Mouse (Mus musculus): Measurements from ENCODE around the gene Gabra1.

The Gabra1 gene

DNA sequence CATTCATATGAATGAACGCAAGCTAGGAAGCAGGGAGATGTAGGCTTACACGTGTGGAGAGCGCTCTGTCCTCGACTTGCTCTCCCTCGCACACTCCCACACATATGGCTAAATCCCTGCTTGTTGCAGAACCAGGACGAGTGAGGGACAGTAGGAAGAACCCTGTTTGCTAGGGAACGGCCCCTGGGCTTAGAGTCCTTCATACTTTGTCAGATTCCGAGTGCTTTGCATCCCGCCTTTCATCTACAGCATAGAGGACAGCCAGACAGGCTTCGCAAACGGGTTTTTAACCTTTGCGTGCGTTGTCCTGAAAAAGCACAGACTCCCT is at the start of gene Gabra1:
Gene Gabra1 (minus strand): TSS at position 106 of the 328 bp plus-strand sequence.
- no peak for DNase-seq

DNA sequence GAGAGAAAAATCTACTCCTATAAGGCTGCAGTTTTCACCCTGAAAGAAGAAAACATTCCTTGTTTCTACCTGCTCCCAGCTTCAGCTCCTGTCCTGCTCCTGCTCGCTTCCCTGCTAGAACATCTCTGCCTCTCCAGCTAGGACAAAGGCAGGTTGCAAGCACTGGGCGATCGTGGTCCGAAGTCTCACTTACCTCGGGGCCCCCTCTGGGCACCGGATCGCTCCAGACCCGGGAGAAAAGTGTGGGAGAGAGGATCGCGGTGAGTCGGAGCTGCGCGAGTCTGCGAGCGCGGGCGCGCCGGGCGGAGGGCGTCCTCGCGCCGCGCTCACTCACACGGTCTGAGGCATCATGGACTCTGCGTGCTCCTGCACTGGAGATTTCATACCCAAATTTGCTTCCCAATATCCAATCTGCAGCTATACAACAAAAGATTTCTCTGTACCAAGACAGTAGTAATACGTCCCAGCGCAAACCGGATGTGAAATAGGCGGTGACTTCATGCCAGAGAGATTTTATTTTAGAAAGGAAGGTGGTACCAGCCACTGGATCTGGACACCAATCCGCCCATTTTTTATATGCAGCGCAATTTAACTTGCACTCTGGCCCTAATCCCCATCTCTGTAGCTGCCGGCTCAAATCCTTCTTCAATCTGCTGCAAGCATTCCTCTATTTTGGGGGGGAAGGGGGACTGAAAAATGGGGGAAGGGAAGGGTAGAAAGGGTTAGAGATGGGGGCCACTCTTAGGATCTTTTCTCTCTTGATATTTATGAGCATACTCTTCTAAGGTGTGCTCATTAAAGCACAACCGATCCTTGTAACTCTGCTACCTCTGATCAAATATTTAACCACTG is 531 bp downstream of the Gabra1 start:
- DNase-seq: no peak

DNA sequence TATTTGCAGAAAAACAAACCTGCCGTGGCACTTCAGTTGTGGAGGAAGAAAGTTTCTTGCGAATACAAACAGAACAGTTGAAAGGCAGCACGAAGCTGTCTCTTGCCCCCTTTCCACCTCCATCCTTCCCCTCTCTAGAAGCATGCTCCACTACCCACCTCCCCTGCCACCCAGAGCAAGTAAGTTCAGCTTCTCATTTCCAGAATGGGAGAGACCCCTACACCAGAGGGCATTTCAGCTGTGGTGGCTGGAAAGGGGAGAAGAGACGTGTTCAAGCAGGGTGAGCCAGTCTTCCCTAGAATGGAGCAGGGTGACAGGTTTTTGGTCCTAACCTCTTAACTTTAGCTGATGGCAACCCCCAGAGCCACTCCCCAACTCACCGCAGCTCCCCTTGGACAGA is 1.3 kb downstream of the Gabra1 start:
- DNase-seq: no peak

DNA sequence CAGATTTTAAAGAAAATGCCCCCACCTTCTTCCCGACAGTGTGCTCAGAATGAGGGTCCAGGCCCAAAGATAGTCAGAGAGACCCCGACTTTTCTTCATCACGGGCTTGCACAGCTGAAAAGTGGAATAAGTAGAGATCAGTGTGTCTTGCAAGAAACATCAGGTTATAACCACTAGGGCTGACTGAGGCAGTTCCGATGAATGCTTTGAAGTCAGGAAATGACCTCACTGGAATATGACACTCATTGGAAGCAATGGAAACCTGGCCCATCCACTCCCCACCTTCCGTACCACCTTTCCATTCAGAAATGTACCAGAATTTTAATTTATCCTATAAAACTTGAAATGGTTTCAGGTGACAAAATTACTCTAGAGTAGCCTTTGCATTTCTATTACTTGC is 3.2 kb downstream of the Gabra1 start:
- no peak for DNase-seq

DNA sequence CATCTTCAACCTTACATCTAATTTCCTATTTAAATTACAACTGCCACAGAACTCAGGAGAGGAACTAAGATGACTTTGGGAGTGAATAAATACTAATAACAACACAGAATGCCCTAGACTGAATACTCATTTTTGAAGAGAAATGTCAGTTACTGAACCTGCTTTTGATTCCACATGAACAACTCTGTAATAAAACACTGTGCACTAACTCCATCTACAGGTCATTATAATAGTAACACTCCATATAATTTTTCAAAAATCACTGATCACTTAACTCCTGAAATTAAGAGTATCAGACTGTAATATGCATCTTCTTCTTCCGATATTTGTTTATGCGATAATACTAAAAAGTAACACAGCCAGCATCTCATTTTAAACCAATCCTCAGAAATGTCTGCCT is 4.4 kb downstream of the Gabra1 start:
- no peak for DNase-seq

DNA sequence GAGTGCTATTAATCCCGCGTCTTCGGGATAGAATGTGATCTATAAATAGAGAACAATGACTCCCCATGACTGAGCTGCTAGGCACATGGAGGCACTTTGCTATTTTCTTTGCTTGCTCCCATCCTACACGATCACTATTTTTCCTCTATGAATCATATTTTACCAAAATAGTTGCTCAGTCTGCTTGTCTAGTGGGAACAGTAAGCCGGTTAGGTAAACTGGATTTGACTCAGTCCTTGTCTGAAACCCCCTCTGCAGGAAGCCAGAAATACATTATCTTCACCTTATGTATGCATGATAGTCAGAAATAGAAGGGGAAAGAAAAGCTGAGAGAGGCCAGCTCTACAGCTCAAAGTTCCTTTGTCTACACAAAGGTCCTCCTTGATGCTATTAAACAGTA is 31.3 kb downstream of the Gabra1 start:
- DNase-seq: no peak

DNA sequence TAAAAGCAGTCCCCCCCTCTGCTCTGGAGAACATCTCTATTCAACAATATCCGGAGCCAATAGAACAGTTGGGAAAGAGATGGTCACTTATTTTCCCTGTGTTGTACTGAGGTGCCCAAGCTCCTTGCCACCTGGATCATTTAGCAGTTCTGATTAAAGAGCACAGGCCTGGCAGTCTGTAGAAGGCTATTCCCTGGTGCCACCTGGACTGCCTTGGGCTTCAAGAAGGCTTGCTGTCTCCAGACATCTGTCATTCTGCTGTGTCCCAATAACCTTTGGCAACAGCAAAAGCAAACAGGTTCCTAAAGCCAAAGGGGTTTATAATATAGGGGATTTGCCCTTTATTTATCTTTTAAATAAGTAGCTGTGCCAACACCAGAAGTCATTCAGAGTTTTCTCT is 65.8 kb downstream of the Gabra1 start:
- DNase-seq: no peak

DNA sequence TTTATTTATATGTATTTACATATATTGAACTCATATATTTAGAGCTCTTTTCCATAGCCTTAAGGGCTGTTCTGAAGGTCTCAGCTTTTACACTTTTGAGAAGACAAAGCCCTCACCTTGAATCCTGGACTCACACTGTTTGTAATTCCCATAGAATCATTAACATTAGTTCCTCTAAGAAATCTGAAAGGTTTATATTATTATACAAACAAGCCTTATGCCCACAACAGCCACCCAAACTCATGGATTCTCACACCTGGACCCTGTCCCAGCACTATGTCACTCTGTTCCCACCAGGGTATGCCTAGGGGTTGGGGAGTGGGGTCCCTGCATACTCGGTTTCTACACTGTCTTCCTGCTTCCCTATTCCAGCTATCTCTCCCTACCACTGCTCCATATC is 72.7 kb downstream of the Gabra1 start:
- DNase-seq: no peak

DNA sequence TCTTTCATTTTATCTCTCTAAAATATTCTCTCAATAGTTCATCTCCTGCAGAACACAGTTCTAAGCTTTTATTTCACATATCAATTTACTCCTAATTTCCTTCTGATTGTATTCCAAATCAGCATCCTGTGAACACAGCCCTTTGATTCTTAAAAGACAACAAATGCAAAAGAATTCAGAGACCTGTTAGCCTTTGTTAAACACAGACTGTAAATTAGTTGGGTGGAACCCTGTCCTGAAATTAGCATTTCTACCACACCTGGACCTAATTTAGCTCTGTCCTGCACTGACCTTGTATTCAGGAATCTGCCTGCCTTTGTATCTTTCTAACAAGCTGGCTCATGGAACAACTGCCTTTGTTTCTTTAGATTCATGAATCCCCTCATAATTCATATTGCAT is 73.1 kb downstream of the Gabra1 start:
- no peak for DNase-seq

DNA sequence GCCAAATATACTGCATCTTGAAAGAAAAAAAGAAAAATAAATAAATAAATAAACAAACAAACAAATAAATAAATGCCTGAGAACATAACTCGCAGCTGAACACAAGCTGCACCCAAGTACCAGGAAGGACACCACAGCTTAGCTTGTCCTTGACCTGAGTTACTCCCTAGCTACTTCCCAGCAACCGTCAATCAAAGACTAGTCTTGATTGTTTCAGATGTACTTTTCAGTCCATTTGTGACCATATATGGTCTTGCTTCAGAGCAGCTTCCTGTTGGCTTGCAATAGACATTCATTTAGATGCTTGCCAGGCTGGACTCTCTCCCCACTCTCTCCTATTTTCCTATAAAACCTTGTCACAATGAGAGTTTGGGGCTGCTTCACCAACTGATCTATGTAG is 87.2 kb downstream of the Gabra1 start:
- no peak for DNase-seq

All from kidney, adult 11 months (tissue).